Mouse (Mus musculus) forebrain, embryonic 14.5 days (tissue): ENCODE data around the gene Cyb561d2. TPM values are rescaled to one million over a fixed set of nuclear protein-coding genes. Genes with fewer than 3 reads are reported as not detected.
A peak's percentile ranks its signal among the peaks of the same experiment; 100 is the strongest.
"Not testable (repeated sequence)": the region's sequence is repeated elsewhere in the genome, so short reads cannot be mapped to it uniquely, and the experiment has no call there.

Experiments used
- ATAC-seq: fragments of 200-750 bp; cut with Nextera tagmentation; 2 replicates; pipeline ENCODE4 v1.8.0; 2017; ENCODE audit warnings: mild to moderate bottlenecking, moderate library complexity
- DNase-seq: peaks from one replicate; pipeline ENCODE4 v3.0.0-alpha.2; 2015; ENCODE audit warnings: low spot score
- H3K27ac ChIP-seq: fragments of 300-500 bp; sonication (generic); 2 replicates; pipeline ENCODE4 v1.5.1; 2014; ENCODE audit warnings: low read depth, mild to moderate bottlenecking, control low read depth, low read length, moderate library complexity
- H3K27me3 ChIP-seq: fragments of 300-500 bp; sonication (generic); replicated peaks from 2 replicates; pipeline ENCODE4 v1.6.1; 2014; ENCODE audit warnings: low read length, control low read depth, mixed read lengths; ENCODE audit not compliant: control insufficient read depth, insufficient read depth
- H3K36me3 ChIP-seq: fragments of 300-500 bp; sonication (generic); 2 replicates; pipeline ENCODE4 v1.6.1; 2014; ENCODE audit warnings: low read length, control low read depth; ENCODE audit not compliant: control insufficient read depth, insufficient read depth
- H3K4me1 ChIP-seq: fragments of 300-500 bp; sonication (generic); 2 replicates; pipeline ENCODE4 v1.6.1; 2014; ENCODE audit warnings: antibody characterized with exemption, low read length, control low read depth; ENCODE audit not compliant: control insufficient read depth, insufficient read depth
- H3K4me2 ChIP-seq: fragments of 300-500 bp; sonication (generic); 2 replicates; pipeline ENCODE4 v1.6.1; 2014; ENCODE audit warnings: mild to moderate bottlenecking, control low read depth, low read length
- H3K4me3 ChIP-seq: fragments of 300-500 bp; sonication (generic); 2 replicates; pipeline ENCODE4 v1.5.1; 2014; ENCODE audit warnings: low read depth, low read length, control low read depth
- H3K9ac ChIP-seq: fragments of 300-500 bp; sonication (generic); 2 replicates; pipeline ENCODE4 v1.6.1; 2014; ENCODE audit warnings: mild to moderate bottlenecking, low read length, control low read depth, moderate library complexity
- H3K9me3 ChIP-seq: fragments of 300-500 bp; sonication (generic); replicated peaks from 2 replicates; pipeline ENCODE4 v1.6.1; 2016; ENCODE audit warnings: low read length, control low read depth, mixed read lengths; ENCODE audit not compliant: control insufficient read depth
- WGBS: fragments of 180-500 bp; shearing (Covaris S2); extraction: QIAGEN DNeasy Blood & Tissue Kit; methylation state at CpG from one replicate; pipeline ENCODE4 v1.1.7; 2014; 5-methylcytosine and 5-hydroxymethylcytosine counted together
- polyA plus RNA-seq: library from polyadenylated mRNA; unstranded; fragments of >200 nt; fragmentation: Nextera tagmentation; extraction: Ambion mirVana; gene quantifications from 2 replicates; pipeline ENCODE4 v1.2.1, GENCODE M21; 2014

The Cyb561d2 gene
- polyA plus RNA-seq, 1 experiment from 2014 or later: 38.0 TPM

GRCm38 (mm10) chr9:107567702-107568319 lies 25.8 kb upstream of the Cyb561d2 start, which contains the start of gene Hyal2:
TSS of gene Hyal2 (plus strand) at chr9:107567945.
- ATAC-seq (no peak), DNase-seq (no peak)
- Histone ChIP-seq H3K27me3 (no peaks in the 10 kb centered on the region), H3K36me3 (peaks cover 43% of the 10 kb centered on the region), H3K4me2 (peak within 1 kb of the TSS; percentile 92), H3K4me3 (peak within 1 kb of the TSS; percentile 88), H3K4me1 (peaks cover 31% of the 10 kb centered on the region), H3K9ac (peak within 1 kb of the TSS; percentile 92), H3K27ac (peak within 1 kb of the TSS; percentile 77), H3K9me3 (no peaks in the 10 kb centered on the region)
- 4% methylated on average over 18 of the region's 18 CpGs for WGBS

DNA sequence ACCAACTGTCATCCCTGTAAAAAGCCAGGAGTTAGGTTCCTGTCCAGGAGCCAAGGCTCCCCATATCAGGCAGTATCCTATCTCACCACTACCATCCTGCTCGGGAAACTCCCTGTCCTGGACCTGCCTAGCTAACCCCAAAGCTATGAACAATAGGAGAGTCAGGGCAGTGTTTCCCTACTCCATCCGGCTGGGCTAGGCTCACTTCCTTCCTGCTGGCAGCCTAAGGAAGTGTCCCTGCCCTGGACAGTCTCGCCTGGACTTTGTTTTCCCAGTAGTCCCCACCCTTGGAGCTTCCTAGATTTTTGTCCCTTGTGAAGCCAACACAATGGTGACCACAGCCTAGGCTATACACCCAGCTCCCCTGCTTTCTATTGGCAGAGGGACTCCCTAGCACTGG lies 24.9 kb upstream of the Cyb561d2 start:
- no peak overlapping the region for H3K9ac ChIP-seq
- H3K27me3 ChIP-seq: no peaks in the 10 kb centered on the region
- no peak overlapping the region for H3K4me3 ChIP-seq
- H3K4me2 ChIP-seq: no peak overlapping the region
- H3K27ac ChIP-seq: no peak overlapping the region
- WGBS: 64% methylated on average over 3 of the region's 3 CpGs
- H3K4me1 ChIP-seq: peaks cover 31% of the 10 kb centered on the region
- ATAC-seq (no peak), DNase-seq (no peak)
- H3K9me3 ChIP-seq: no peaks in the 10 kb centered on the region
- peaks cover 41% of the 10 kb centered on the region for H3K36me3 ChIP-seq

- Histone ChIP-seq H3K27ac (no peak overlapping the region), H3K9ac (no peak overlapping the region), H3K4me2 (0 out of 2 replicates have a peak overlapping the region, but pooled peaks have one; percentile 0), H3K27me3 (no peaks in the 10 kb centered on the region), H3K4me3 (no peak overlapping the region), H3K4me1 (peaks cover 31% of the 10 kb centered on the region), H3K36me3 (peaks cover 41% of the 10 kb centered on the region), H3K9me3 (no peaks in the 10 kb centered on the region)
- DNase-seq (peak; percentile 73), ATAC-seq (no peak)
- whole genome bisulfite sequencing: 60% methylated on average over 15 of the region's 15 CpGs
These were observed 24.2 kb upstream of the Cyb561d2 start for GRCm38 (mm10) chr9:107566041-107566709.

DNA sequence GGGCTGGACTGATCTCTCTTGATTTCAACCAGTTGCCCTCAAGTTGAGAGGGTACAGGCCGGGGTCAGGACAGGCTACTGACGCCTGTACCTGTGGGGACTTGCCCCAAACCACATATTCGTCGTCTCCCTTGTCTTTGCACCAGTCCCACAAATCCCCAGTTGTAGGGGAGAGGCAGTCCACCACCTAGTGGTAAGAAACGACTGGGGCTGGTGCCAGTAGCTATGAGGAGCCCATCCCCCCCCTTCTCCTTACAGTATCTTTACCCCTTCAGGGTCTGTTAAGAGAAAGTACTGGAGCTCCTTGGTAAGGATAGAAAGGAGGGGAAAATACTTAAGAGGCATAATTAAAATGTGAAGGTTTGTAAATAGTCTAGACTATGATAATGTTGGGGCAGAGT lies 23.6 kb upstream of the Cyb561d2 start:
- not testable (repeated sequence) for H3K27me3 ChIP-seq, H3K4me3 ChIP-seq, DNase-seq, H3K4me2 ChIP-seq, ATAC-seq, H3K27ac ChIP-seq, H3K9ac ChIP-seq, H3K9me3 ChIP-seq
- H3K4me1 ChIP-seq: peaks cover 24% of the 10 kb centered on the region
- H3K36me3 ChIP-seq: peaks cover 41% of the 10 kb centered on the region
- WGBS: 46% methylated on average over 5 of the region's 5 CpGs

GRCm38 (mm10) chr9:107563029-107563581 lies 21.1 kb upstream of the Cyb561d2 start, which contains the start of gene Tusc2:
TSS of gene Tusc2 (plus strand) at chr9:107563255.
- Histone ChIP-seq H3K9me3 (no peaks in the 10 kb centered on the region), H3K9ac (peak within 1 kb of the TSS; percentile 76), H3K4me2 (peak within 1 kb of the TSS; percentile 75), H3K4me3 (peak within 1 kb of the TSS; percentile 71), H3K27me3 (no peaks in the 10 kb centered on the region), H3K27ac (no peak within 1 kb of the TSS; the same call in 1 of the 2 replicates), H3K36me3 (peaks cover 65% of the 10 kb centered on the region), H3K4me1 (peaks cover 14% of the 10 kb centered on the region)
- ATAC-seq: peak; percentile 98
- DNase-seq: peak; percentile 96
- under 1% methylated on average over 46 of the region's 46 CpGs for WGBS

- Histone ChIP-seq H3K9me3 (no peaks in the 10 kb centered on the region), H3K9ac (peak overlapping the region; percentile 41; the same call in 1 of the 2 replicates), H3K4me2 (peak overlapping the region; percentile 89; the same call in 1 of the 2 replicates), H3K27ac (no peak overlapping the region), H3K36me3 (peaks cover 44% of the 10 kb centered on the region), H3K27me3 (peaks cover 19% of the 10 kb centered on the region), H3K4me3 (0 out of 2 replicates have a peak overlapping the region, but pooled peaks have one; percentile 63), H3K4me1 (peaks cover 29% of the 10 kb centered on the region)
- ATAC-seq: no peak
- no peak for DNase-seq
- WGBS: 84% methylated on average over 3 of the region's 3 CpGs
These were observed 14.4 kb upstream of the Cyb561d2 start for GRCm38 (mm10) chr9:107556346-107556745.

- H3K4me1 ChIP-seq: peaks cover 31% of the 10 kb centered on the region
- H3K9ac ChIP-seq: peak overlapping the region; percentile 88
- ATAC-seq (no peak), DNase-seq (no peak)
- WGBS: 43% methylated on average over 2 of the region's 2 CpGs
- peak overlapping the region; percentile 63 for H3K4me3 ChIP-seq
- peaks cover 38% of the 10 kb centered on the region for H3K36me3 ChIP-seq
- H3K27ac ChIP-seq: no peak overlapping the region
- peak overlapping the region; percentile 89 for H3K4me2 ChIP-seq
- H3K9me3 ChIP-seq: no peaks in the 10 kb centered on the region
- H3K27me3 ChIP-seq: peaks cover 25% of the 10 kb centered on the region
These were observed 13.7 kb upstream of the Cyb561d2 start for GRCm38 (mm10) chr9:107555701-107556100.

- DNase-seq (no peak), ATAC-seq (no peak)
- peaks cover 30% of the 10 kb centered on the region for H3K27me3 ChIP-seq
- under 1% methylated on average over 23 of the region's 23 CpGs for WGBS
- peak overlapping the region; percentile 63 for H3K4me3 ChIP-seq
- peaks cover 31% of the 10 kb centered on the region for H3K4me1 ChIP-seq
- H3K27ac ChIP-seq: peak overlapping the region; percentile 82
- H3K36me3 ChIP-seq: peaks cover 31% of the 10 kb centered on the region
- H3K9me3 ChIP-seq: no peaks in the 10 kb centered on the region
- peak overlapping the region; percentile 88 for H3K9ac ChIP-seq
- H3K4me2 ChIP-seq: peak overlapping the region; percentile 89
These were observed 13.1 kb upstream of the Cyb561d2 start for GRCm38 (mm10) chr9:107555031-107555457.
